Mouse (Mus musculus) Patski (cell line): ENCODE results near the gene Skida1. TPM values are rescaled to one million over a fixed set of nuclear protein-coding genes. Genes with fewer than 3 reads are reported as not detected.
A peak's percentile ranks its signal among the peaks of the same experiment; 100 is the strongest.

Experiments
- ATAC-seq: fragments of 100-300 bp; one replicate; pipeline ENCODE4 v1.8.0; 2021
- CTCF ChIA-PET: fragments of 350-600 bp; sonication (Branson Sonifier 250); formaldehyde crosslinking; loops from one replicate; lab custom pipeline; 2022; ENCODE audit warnings: inconsistent platforms; lab: Charles Lee
- POLR2A ChIA-PET: fragments of 350-600 bp; sonication (Branson Sonifier 250); formaldehyde crosslinking; loops from one replicate; lab custom pipeline; 2022; ENCODE audit warnings: antibody characterized with exemption, inconsistent platforms; lab: Charles Lee
- DNase-seq: peaks from one replicate; pipeline ENCODE4 v3.0.0-alpha.2; 2011; ENCODE audit warnings: low read depth, low spot score
- H3K27me3 ChIP-seq: fragments of 371-371 bp; one replicate; pipeline ENCODE4 v1.5.1; 2021
- CTCF ChIP-seq: fragments of 100-300 bp; IDR thresholded peaks from one replicate; pipeline ENCODE4 v1.5.1; 2021
- in situ Hi-C: fragments of 300-500 bp; cut with MboI; formaldehyde crosslinking; loops from 3 replicates; pipeline ENCODE4 v1.11.1; 2018; ENCODE audit warnings: low pct_unique_long_range_greater_than_20kb, mixed read lengths
- polyA plus RNA-seq: library from polyadenylated mRNA; unstranded; gene quantifications from one replicate; pipeline ENCODE4 v1.2.3, GENCODE M21; 2021

The Skida1 gene
- polyA plus RNA-seq, 1 experiment from 2014 or later: 4.4 TPM

GRCm38 (mm10) chr2:18056786-18057255 is 8.0 kb upstream of the Skida1 start:
- no peak for TF ChIP-seq CTCF
- in situ Hi-C loops: loop anchor here (10.0 kb wide), 2 partner anchors 618 to 708 kb away; partner anchors contain the start of genes Bmi1 and Commd3
- H3K27me3 ChIP-seq: no peaks in the 10 kb centered on the region
- peak; percentile 97 for ATAC-seq
- DNase-seq: no peak
- POLR2A ChIA-PET: interaction anchor here (1.1 to 4.4 kb wide), 5 partner anchors 8 to 709 kb away, joined by 3 to 41 read pairs (median 10); partner anchors contain the start of gene Skida1
- CTCF ChIA-PET: interaction anchor here (1.1 kb wide), 1 partner anchor 28 kb away, joined by 3 read pairs; no protein-coding TSS in a partner anchor

- no peaks in the 10 kb centered on the region for H3K27me3 ChIP-seq
- ATAC-seq (peak; percentile 74), DNase-seq (no peak)
- in situ Hi-C loops: loop anchor here (10.0 kb wide), 2 partner anchors 619 to 709 kb away; partner anchors contain the start of genes Bmi1 and Commd3
- ChIA-PET CTCF (no interaction called here), POLR2A (interaction anchor here (1.9 to 4.4 kb wide), 3 partner anchors 10 to 710 kb away, joined by 6 to 41 read pairs (median 18); no protein-coding TSS in a partner anchor)
- no peak for TF ChIP-seq CTCF
These were observed 7.3 kb upstream of the Skida1 start for GRCm38 (mm10) chr2:18055929-18056785.

GRCm38 (mm10) chr2:18055016-18055928 is 6.4 kb upstream of the Skida1 start, which contains the start of gene Mllt10:
Gene Mllt10 (plus strand): TSS chr2:18055237.
- no peaks in the 10 kb centered on the region for H3K27me3 ChIP-seq
- in situ Hi-C loops: loop anchor here (10.0 kb wide), 2 partner anchors 620 to 710 kb away; partner anchors contain the start of genes Bmi1 and Commd3
- DNase-seq (no peak), ATAC-seq (no peak)
- no peak for TF ChIP-seq CTCF
- ChIA-PET POLR2A (interaction anchor here (2.6 kb wide), 1 partner anchor 26 kb away, joined by 18 read pairs; no protein-coding TSS in a partner anchor), CTCF (no interaction called here)

GRCm38 (mm10) chr2:18053951-18054530 is 5.2 kb upstream of the Skida1 start:
- POLR2A ChIA-PET: interaction anchor here (0.5 kb wide), 1 partner anchor 1500 kb away, joined by 5 read pairs; no protein-coding TSS in a partner anchor
- no peak for TF ChIP-seq CTCF
- ATAC-seq (no peak), DNase-seq (no peak)
- in situ Hi-C loops: loop anchor here (10.0 kb wide), 2 partner anchors 621 to 711 kb away; partner anchors contain the start of genes Bmi1 and Commd3
- CTCF ChIA-PET: interaction anchor here (1.1 kb wide), 1 partner anchor 618 kb away, joined by 3 read pairs; the partner anchor contains the start of gene Commd3
- no peaks in the 10 kb centered on the region for H3K27me3 ChIP-seq

- H3K27me3 ChIP-seq: no peaks in the 10 kb centered on the region
- ChIA-PET CTCF (interaction anchor here (1.1 kb wide), 2 partner anchors 10 to 619 kb away, joined by 3 to 7 read pairs; partner anchors contain the start of gene Commd3), POLR2A (interaction anchor here (0.5 to 2.0 kb wide), 2 partner anchors 10 to 1501 kb away, joined by 5 to 9 read pairs; no protein-coding TSS in a partner anchor)
- DNase-seq: no peak
- in situ Hi-C loops: loop anchor here (10.0 kb wide), 2 partner anchors 621 to 711 kb away; partner anchors contain the start of genes Bmi1 and Commd3
- no peak for ATAC-seq
- no peak for TF ChIP-seq CTCF
These were observed 4.5 kb upstream of the Skida1 start for GRCm38 (mm10) chr2:18053243-18053950.

GRCm38 (mm10) chr2:18052581-18052980 is 3.7 kb upstream of the Skida1 start:
- no peak for DNase-seq
- H3K27me3 ChIP-seq: no peaks in the 10 kb centered on the region
- in situ Hi-C loops: loop anchor here (10.0 kb wide), 2 partner anchors 622 to 712 kb away; partner anchors contain the start of genes Bmi1 and Commd3
- TF ChIP-seq CTCF: no peak
- no peak for ATAC-seq
- CTCF ChIA-PET: interaction anchor here (1.1 kb wide), 1 partner anchor 9 kb away, joined by 7 read pairs; no protein-coding TSS in a partner anchor
- POLR2A ChIA-PET: interaction anchor here (1.1 to 2.0 kb wide), 2 partner anchors 8 to 10 kb away, joined by 3 to 9 read pairs; no protein-coding TSS in a partner anchor

- in situ Hi-C loops: loop anchor here (10.0 kb wide), 2 partner anchors 623 to 713 kb away; partner anchors contain the start of genes Bmi1 and Commd3
- H3K27me3 ChIP-seq: no peaks in the 10 kb centered on the region
- ChIA-PET CTCF (interaction anchor here (2.1 kb wide), 1 partner anchor 11 kb away, joined by 9 read pairs; no protein-coding TSS in a partner anchor), POLR2A (interaction anchor here (1.0 to 2.0 kb wide), 4 partner anchors 9 to 627 kb away, joined by 3 to 9 read pairs (median 6); no protein-coding TSS in a partner anchor)
- no peak for TF ChIP-seq CTCF
- no peak for DNase-seq
- no peak for ATAC-seq
These were observed 3.0 kb upstream of the Skida1 start for GRCm38 (mm10) chr2:18051831-18052170.
